Mouse (Mus musculus) thymus, adult 2 months (tissue): ENCODE data around the gene Apbb2.

Experiments used
- CTCF ChIP-seq: fragments of 200-500 bp; IDR thresholded peaks from 2 replicates; pipeline ENCODE4 v1.5.1; 2012; ENCODE audit warnings: mild to moderate bottlenecking, control low read depth, low read length, moderate library complexity, borderline replicate concordance; ENCODE audit not compliant: control insufficient read depth, poor library complexity, insufficient read depth; ENCODE audit errors: extremely low read depth
- POLR2A ChIP-seq: fragments of 200-500 bp; IDR thresholded peaks from 2 replicates; pipeline ENCODE4 v1.6.1; 2012; ENCODE audit warnings: mild to moderate bottlenecking, low read length, control low read depth, moderate library complexity; ENCODE audit not compliant: control insufficient read depth, poor library complexity, insufficient read depth; ENCODE audit errors: extremely low read depth

GRCm38 (mm10) chr5:66408546-66408945, 210.0 kb downstream of the Apbb2 start:
- TF ChIP-seq CTCF (no peak), POLR2A (no peak)
